Mouse (Mus musculus) ES-E14 (cell line): ENCODE data around the gene Tas2r135.

Experiments used
- HCFC1 ChIP-seq: IDR thresholded peaks from 2 replicates; pipeline ENCODE4 v1.6.1; 2012; ENCODE audit warnings: low read length, inconsistent platforms, borderline replicate concordance; ENCODE audit not compliant: insufficient read depth
- ZNF384 ChIP-seq: IDR thresholded peaks from 2 replicates; pipeline ENCODE4 v1.6.1; 2012; ENCODE audit warnings: low read depth, low read length, inconsistent platforms

DNA sequence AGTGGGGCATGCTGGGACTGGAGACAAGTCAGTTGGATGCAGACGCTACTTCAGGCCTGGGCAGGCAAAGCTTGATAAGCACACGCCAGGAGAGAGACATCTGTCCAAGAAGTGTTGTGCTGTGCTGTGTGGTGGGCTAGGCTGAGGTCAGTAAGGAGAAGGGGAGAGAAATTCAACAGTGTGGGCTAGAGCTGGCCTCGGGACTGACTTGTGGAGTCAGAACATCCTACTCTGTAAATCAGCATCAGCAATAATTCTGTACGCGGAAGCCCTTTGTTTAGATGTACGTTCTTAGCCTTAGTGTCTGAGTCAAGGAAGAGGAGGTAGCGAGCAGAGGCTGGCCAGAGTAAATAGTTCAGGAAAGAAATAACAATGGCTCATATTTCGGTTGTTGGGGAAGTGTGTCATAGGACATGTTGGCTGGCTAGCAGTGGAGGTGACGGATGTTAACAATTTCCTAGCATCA is 23.3 kb upstream of the Tas2r135 start:
- TF ChIP-seq ZNF384 = no peak
- no peak for TF ChIP-seq HCFC1
